In the genomic region with DNA sequence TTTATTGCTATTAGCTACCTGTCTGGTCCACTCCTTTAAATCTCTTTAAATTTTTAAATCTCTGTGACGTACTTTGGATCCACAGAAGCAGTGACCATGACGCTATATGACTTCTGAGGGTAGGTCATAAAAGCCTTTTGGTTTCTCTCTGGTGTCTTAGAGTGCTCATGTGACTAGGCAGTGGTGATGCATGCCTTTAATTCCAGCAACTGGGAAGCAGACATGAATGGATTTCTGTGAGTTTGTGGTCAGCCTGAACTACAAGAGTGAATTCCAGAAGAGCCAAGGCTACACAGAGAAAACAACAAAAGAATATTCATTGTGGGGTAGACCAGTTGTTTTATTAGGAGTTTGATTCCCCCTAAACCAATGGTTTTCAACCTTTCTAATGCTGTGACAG, we compare ENCODE assay signal across 23 mouse cellular contexts. TPM values are rescaled to one million over a fixed set of nuclear protein-coding genes. Genes with fewer than 3 reads are reported as not detected.
DNase-seq lines count a peak whose midpoint lies in the region; ATAC-seq and TF ChIP-seq lines count a peak whose summit lies in the region.
"Had no signal": no experiment of that assay in that cellular context is flagged by ENCODE, and none has a peak within 500 bp of the region (broad histone marks: within the 10 kb centered on the region; RNA-seq: fewer than 3 reads in every experiment).

No protein-coding gene starts in this region.

- no peak overlapping the region for H3ac ChIP-seq in C2C12 (ENCODE audit: control insufficient read depth, insufficient read length, low read depth)

- H3K27ac ChIP-seq in embryonic fibroblast, embryonic 13.5 days (ENCODE audit: insufficient read depth, low read length): peak overlapping the region; percentile 27; the same call in 1 of the 2 replicates
- H3K27ac ChIP-seq: embryonic facial prominence, embryonic 10.5 days; embryonic facial prominence, embryonic 12.5 days; forebrain, embryonic 10.5 days; forebrain, embryonic 12.5 days had no signal

- no peak for ATAC-seq in activated CD4-positive, CD25-positive, alpha-beta regulatory T cell, adult 4 months
- ATAC-seq: forebrain, embryonic 14.5 days; forebrain, embryonic 16.5 days; Patski had no signal

- no peaks in the 10 kb centered on the region for H3K79me2 ChIP-seq in C2C12 (ENCODE audit: control insufficient read depth, insufficient read depth)

- no peaks in the 10 kb centered on the region for H3K27me3 ChIP-seq in C2C12 (ENCODE audit: control insufficient read depth, insufficient read depth, insufficient read length)
- H3K27me3 ChIP-seq: embryonic facial prominence, embryonic 12.5 days; forebrain, embryonic 12.5 days; Patski had no signal

- no peaks in the 10 kb centered on the region for H3K79me3 ChIP-seq in C2C12 (ENCODE audit: low read depth)

- no peaks in the 10 kb centered on the region for H3K36me3 ChIP-seq in C2C12 (ENCODE audit: control insufficient read depth, insufficient read depth)
- H3K36me3 ChIP-seq: embryonic facial prominence, embryonic 10.5 days; embryonic facial prominence, embryonic 12.5 days; forebrain, embryonic 10.5 days; forebrain, embryonic 12.5 days had no signal

- DNase-seq in 3134 (ENCODE audit: extremely low read depth, insufficient read length, low spot score): peak; percentile 27
- no peak for DNase-seq in kidney, adult 9 months
- no peak for DNase-seq in heart, adult 11 months
- DNase-seq: adrenal gland, adult 2 months; adrenal gland, postnatal 10 days; adrenal gland, postnatal 25 days; B cell, adult 2 months; cerebellum, adult 11 months; cerebellum, adult 18-20 months; cerebellum, adult 8-10 months; cerebellum, adult 9-11 months; cerebellum, postnatal 25 days had no signal

- H3K4me1 ChIP-seq in embryonic fibroblast, embryonic 13.5 days (ENCODE audit: control insufficient read depth, insufficient read depth, low read length): peaks cover 10% of the 10 kb centered on the region
- H3K4me1 ChIP-seq: embryonic facial prominence, embryonic 10.5 days; embryonic facial prominence, embryonic 12.5 days; forebrain, embryonic 10.5 days; forebrain, embryonic 12.5 days had no signal

- no peak for TF ChIP-seq CTCF in C2C12 (IDR thresholded peaks at IDR 0.05; ENCODE audit: control insufficient read depth, insufficient read depth, insufficient read length)
- TF ChIP-seq CTCF in embryonic fibroblast, embryonic 13.5 days (IDR thresholded peaks at IDR 0.05; ENCODE audit: borderline replicate concordance, insufficient read depth, low read length): no peak

- no peak for TF ChIP-seq POLR2A in embryonic fibroblast, embryonic 13.5 days (IDR thresholded peaks at IDR 0.05; ENCODE audit: low read depth, low read length)

- no peak overlapping the region for H3K4me3 ChIP-seq in C2C12 (ENCODE audit: insufficient read depth, poor library complexity, severe bottlenecking)
- H3K4me3 ChIP-seq in embryonic fibroblast, embryonic 13.5 days (ENCODE audit: insufficient read depth, low read length): no peak overlapping the region
- H3K4me3 ChIP-seq: embryonic facial prominence, embryonic 10.5 days; embryonic facial prominence, embryonic 12.5 days; erythroblast, embryonic 14.5 days; forebrain, embryonic 10.5 days; forebrain, embryonic 12.5 days had no signal

TF ChIP-seq in C2C12, 6 proteins besides CTCF, POLR2A, EP300 and RAD21:
- TF ChIP-seq MAX (IDR thresholded peaks at IDR 0.05) (no peak), USF1 (IDR thresholded peaks at IDR 0.05; ENCODE audit: low read depth) (peak; percentile 60), MYOG (IDR thresholded peaks at IDR 0.05; ENCODE audit: control insufficient read depth, extremely low read depth, insufficient read length) (no peak), CEBPB (IDR thresholded peaks at IDR 0.05; ENCODE audit: low read depth) (no peak)

RNA-seq across cellular contexts. Expression of gene Haao, which starts 35.0 kb away (rescaled TPM):
- polyA plus RNA-seq in C2C12 (2012; fragmentation: generic; extraction: Trizol): not detected
- polyA plus RNA-seq in embryonic fibroblast, embryonic 13.5 days (2011; ENCODE audit: insufficient read length, low read depth, missing spikeins): not detected in 2 replicates
- 1 to 10 TPM; 1.3 to 3.2 TPM for polyA plus RNA-seq in activated CD4-positive, CD25-positive, alpha-beta regulatory T cell, adult 4 months (2017; shearing (Covaris generic))
- polyA plus RNA-seq: embryonic facial prominence, embryonic 10.5 days; erythroblast, embryonic 14.5 days; forebrain, embryonic 12.5 days; Patski had no signal
